Comparison of ENCODE assay signal across 9 mouse cellular contexts in the genomic region with DNA sequence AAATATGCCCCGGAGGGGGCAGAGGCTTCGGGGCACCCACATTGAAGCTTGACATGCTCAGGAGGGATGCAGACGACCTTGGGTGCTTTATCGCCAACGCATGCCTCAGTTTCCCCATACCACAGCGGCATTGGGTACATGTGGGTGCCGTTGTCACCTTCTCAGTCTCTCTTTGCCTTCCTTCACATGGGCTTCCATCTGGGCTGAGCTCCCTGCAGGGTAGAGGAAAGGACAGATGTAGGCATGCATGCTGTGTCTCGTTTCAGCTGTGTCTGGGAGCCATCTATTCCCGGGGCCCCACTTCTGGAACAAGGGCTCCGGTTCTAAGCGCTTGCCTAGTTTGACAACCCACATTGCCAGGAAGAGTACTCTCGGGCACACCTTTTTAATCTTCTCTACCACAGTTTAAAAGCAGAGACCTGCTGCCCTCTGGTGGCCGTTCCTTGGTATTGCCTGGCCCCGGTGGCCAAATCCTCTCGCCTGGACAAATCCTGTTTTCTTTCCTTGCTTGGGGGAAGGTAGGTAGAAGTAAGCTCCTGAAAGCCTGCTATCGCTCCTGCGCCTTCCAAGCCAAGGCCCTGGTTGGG. TPM values are rescaled to one million over a fixed set of nuclear protein-coding genes. Genes with fewer than 3 reads are reported as not detected.
DNase-seq lines count a peak whose midpoint lies in the region; ATAC-seq and TF ChIP-seq lines count a peak whose summit lies in the region.
"Had no signal": no experiment of that assay in that cellular context is flagged by ENCODE, and none has a peak within 500 bp of the region (broad histone marks: within the 10 kb centered on the region; RNA-seq: fewer than 3 reads in every experiment).

No protein-coding gene starts in this region.

- H3K4me2 ChIP-seq in hindbrain, postnatal 0 days (ENCODE audit: low read depth, low read length): no peak overlapping the region
- no peak overlapping the region for H3K4me2 ChIP-seq in neural tube, embryonic 14.5 days (ENCODE audit: low read depth, low read length)

- H3K27me3 ChIP-seq in MEL (ENCODE audit: control insufficient read depth in 1 of 2, insufficient read depth in 2 of 2, low read length in 2 of 2): no peaks in the 10 kb centered on the region
- no peaks in the 10 kb centered on the region for H3K27me3 ChIP-seq in cerebellum, adult 2 months (ENCODE audit: control insufficient read depth, insufficient read depth, low read length)
- no peaks in the 10 kb centered on the region for H3K27me3 ChIP-seq in hindbrain, postnatal 0 days (ENCODE audit: insufficient read depth, low read length)
- H3K27me3 ChIP-seq in neural tube, embryonic 14.5 days (ENCODE audit: control insufficient read depth, insufficient read depth, low read length): no peaks in the 10 kb centered on the region

- DNase-seq in 3134 (ENCODE audit: extremely low read depth, insufficient read length, low spot score) (peak; percentile 38), MEL (ENCODE audit: low read depth, low spot score) (peak; percentile 73)
- peak; percentile 72 to 88 for DNase-seq in cerebellum, adult 2 months
- DNase-seq in forelimb bud, embryonic 11.5 days (ENCODE audit: low read depth, low spot score): peak; percentile 78
- DNase-seq in hindbrain, postnatal 0 days (ENCODE audit: low spot score): peak; percentile 86
- peak; percentile 75 to 81 for DNase-seq in left cerebral cortex, postnatal 36 days (ENCODE audit: low spot score in 2 of 2)
- DNase-seq in thymus, postnatal 36 days: peak; percentile 63 to 70

- no peaks in the 10 kb centered on the region for H3K4me1 ChIP-seq in MEL (ENCODE audit: control insufficient read depth in 1 of 2, insufficient read depth in 2 of 2, low read length in 2 of 2)
- no peaks in the 10 kb centered on the region for H3K4me1 ChIP-seq in cerebellum, adult 2 months (ENCODE audit: control insufficient read depth, insufficient read depth, low read length)
- no peaks in the 10 kb centered on the region for H3K4me1 ChIP-seq in hindbrain, postnatal 0 days (ENCODE audit: insufficient read depth, low read length)
- H3K4me1 ChIP-seq in neural tube, embryonic 14.5 days (ENCODE audit: control insufficient read depth, insufficient read depth, low read length): peaks cover 5% of the 10 kb centered on the region; the same call in 1 of the 2 replicates

- ATAC-seq in hindbrain, postnatal 0 days: peak; percentile 53; the same call in 1 of the 2 replicates
- peak; percentile 34; the same call in 1 of the 2 replicates for ATAC-seq in neural tube, embryonic 14.5 days (ENCODE audit: low read depth)

- H3K9ac ChIP-seq in MEL (ENCODE audit: control insufficient read depth, low read depth, low read length, poor library complexity, severe bottlenecking): no peak overlapping the region
- no peak overlapping the region for H3K9ac ChIP-seq in hindbrain, postnatal 0 days (replicated peaks; ENCODE audit: low read length)
- no peak overlapping the region for H3K9ac ChIP-seq in neural tube, embryonic 14.5 days (replicated peaks; ENCODE audit: low read depth, low read length)

- peak; percentile 92 to 93 (median 93) for TF ChIP-seq CTCF in MEL (IDR thresholded peaks at IDR 0.05 in 2 of 3, conservative IDR thresholded peaks at IDR 0.05 in 1 of 3; ENCODE audit: control insufficient read depth in 1 of 3, insufficient read depth in 1 of 3, low read depth in 2 of 3, low read length in 3 of 3, poor library complexity in 1 of 3, severe bottlenecking in 1 of 3)
- peak; percentile 90 for TF ChIP-seq CTCF in cerebellum, adult 2 months (IDR thresholded peaks at IDR 0.05; ENCODE audit: borderline replicate concordance, insufficient read depth, low read depth, low read length)
- peak; percentile 97 for TF ChIP-seq CTCF in hindbrain, postnatal 0 days (IDR thresholded peaks at IDR 0.05; ENCODE audit: low read depth)

- WGBS in cerebellum, adult 2 months: 31% methylated on average over 17 of the region's 17 CpGs
- WGBS in hindbrain, postnatal 0 days: 39% methylated on average over 17 of the region's 17 CpGs
- WGBS in neural tube, embryonic 14.5 days: 38% methylated on average over 17 of the region's 17 CpGs

- no peaks in the 10 kb centered on the region for H3K79me2 ChIP-seq in MEL (ENCODE audit: control insufficient read depth, insufficient read depth, low read length, poor library complexity)

- TF ChIP-seq RAD21 in MEL (IDR thresholded peaks at IDR 0.05; ENCODE audit: low read depth, low read length): peak; percentile 86

- no peaks in the 10 kb centered on the region for H3K9me3 ChIP-seq in MEL (replicated peaks; ENCODE audit: insufficient read depth, low read length)
- no peaks in the 10 kb centered on the region for H3K9me3 ChIP-seq in hindbrain, postnatal 0 days (ENCODE audit: low read length)
- no peaks in the 10 kb centered on the region for H3K9me3 ChIP-seq in neural tube, embryonic 14.5 days (ENCODE audit: control insufficient read depth, low read length)

- intact Hi-C loops in left cerebral cortex, postnatal 36 days (cut with DNase I): loop anchor here (1.0 to 10.0 kb wide), 2 partner anchors 102 to 953 kb away; partner anchors contain the start of gene Mecr

- no peak for TF ChIP-seq EP300 in MEL (IDR thresholded peaks at IDR 0.05; ENCODE audit: low read depth in 1 of 2, low read length in 2 of 2)

- no peak overlapping the region for H3K4me3 ChIP-seq in MEL (ENCODE audit: control insufficient read depth in 1 of 2, insufficient read depth in 1 of 2, low read depth in 2 of 2, low read length in 2 of 2)
- no peak overlapping the region for H3K4me3 ChIP-seq in cerebellum, adult 2 months (replicated peaks; ENCODE audit: insufficient read depth, low read depth, low read length)
- no peak overlapping the region for H3K4me3 ChIP-seq in hindbrain, postnatal 0 days (ENCODE audit: low read length)
- H3K4me3 ChIP-seq in neural tube, embryonic 14.5 days (ENCODE audit: low read depth, low read length): no peak overlapping the region

- no peak overlapping the region for H3K27ac ChIP-seq in MEL (ENCODE audit: control insufficient read depth, low read depth, low read length)
- H3K27ac ChIP-seq in cerebellum, adult 2 months (ENCODE audit: insufficient read depth, low read length): no peak overlapping the region
- H3K27ac ChIP-seq in hindbrain, postnatal 0 days: no peak overlapping the region
- H3K27ac ChIP-seq in neural tube, embryonic 14.5 days (ENCODE audit: low read depth, low read length): no peak overlapping the region

- no peak for TF ChIP-seq POLR2A in MEL (IDR thresholded peaks at IDR 0.05; ENCODE audit: control insufficient read depth in 1 of 2, insufficient read depth in 1 of 2, low read depth in 1 of 2, low read length in 2 of 2, poor library complexity in 1 of 2)
- no peak for TF ChIP-seq POLR2A in cerebellum, adult 2 months (IDR thresholded peaks at IDR 0.05; ENCODE audit: borderline replicate concordance, insufficient read depth, low read length)

- no peaks in the 10 kb centered on the region for H3K36me3 ChIP-seq in MEL (ENCODE audit: control insufficient read depth in 1 of 2, insufficient read depth in 2 of 2, low read length in 2 of 2)
- no peaks in the 10 kb centered on the region for H3K36me3 ChIP-seq in hindbrain, postnatal 0 days (ENCODE audit: insufficient read depth, low read length)
- H3K36me3 ChIP-seq in neural tube, embryonic 14.5 days (ENCODE audit: control insufficient read depth, insufficient read depth, low read length): no peaks in the 10 kb centered on the region

TF ChIP-seq in MEL, 35 proteins besides CTCF, POLR2A, EP300 and RAD21:
- no peak for TF ChIP-seq TCF12 (IDR thresholded peaks at IDR 0.05; ENCODE audit: low read depth, low read length)
- no peak for TF ChIP-seq JUND (IDR thresholded peaks at IDR 0.05; ENCODE audit: low read depth, low read length)
- no peak for TF ChIP-seq BHLHE40 (IDR thresholded peaks at IDR 0.05; ENCODE audit: borderline replicate concordance, low read depth, low read length)
- peak; percentile 94 for TF ChIP-seq SMC3 (IDR thresholded peaks at IDR 0.05; ENCODE audit: low read depth, low read length)
- TF ChIP-seq ZC3H11A (IDR thresholded peaks at IDR 0.05; ENCODE audit: low read depth, low read length): peak; percentile 80
- no peak for TF ChIP-seq UBTF (IDR thresholded peaks at IDR 0.05; ENCODE audit: borderline replicate concordance, insufficient read depth, low read depth, low read length)
- TF ChIP-seq SIN3A (IDR thresholded peaks at IDR 0.05; ENCODE audit: low read length): no peak; the same call in 1 of the 2 replicates
- TF ChIP-seq NRF1 (IDR thresholded peaks at IDR 0.05; ENCODE audit: insufficient read depth, low read depth, low read length, poor library complexity, severe bottlenecking): no peak
- TF ChIP-seq KAT2A (conservative IDR thresholded peaks at IDR 0.05; ENCODE audit: low read depth, low read length): no peak

RNA-seq across cellular contexts. Expression of gene Laptm5, which starts 20.8 kb away (rescaled TPM):
- total RNA-seq in MEL (2012; rRNA removed): 101 and 116 TPM in 2 replicates
- polyA plus RNA-seq in MEL (2012; ENCODE audit: insufficient read depth in 1 of 2, insufficient read length in 2 of 2, low read depth in 1 of 2, low replicate concordance in 2 of 2, missing spikeins in 1 of 2): 100 to 1,000 TPM; 234 to 696 TPM
- 18.9 and 19.0 TPM in 2 replicates for polyA plus RNA-seq in cerebellum, adult 2 months (2012; rRNA removed)
- total RNA-seq in hindbrain, postnatal 0 days (2014; rRNA removed): 42.8 and 71.4 TPM in 2 replicates
- polyA plus RNA-seq in hindbrain, postnatal 0 days (2015; fragmentation: Nextera tagmentation; extraction: Ambion mirVana): 40.8 and 43.1 TPM in 2 replicates
- 10 to 100 TPM; 33.3 to 38.6 TPM for total RNA-seq in left cerebral cortex, postnatal 36 days (2021)
- 21.2 and 36.6 TPM in 2 replicates for polyA plus RNA-seq in neural tube, embryonic 14.5 days (2014; fragmentation: Nextera tagmentation; extraction: Ambion mirVana)

RNA-seq across cellular contexts. Expression of gene Matn1, which starts 52.1 kb away (rescaled TPM):
- not detected in 2 replicates for total RNA-seq in MEL (2012; rRNA removed)
- polyA plus RNA-seq in MEL (2012; ENCODE audit: insufficient read depth in 1 of 2, insufficient read length in 2 of 2, low read depth in 1 of 2, low replicate concordance in 2 of 2, missing spikeins in 1 of 2): not detected
- 0.23 and 0.33 TPM in 2 replicates for polyA plus RNA-seq in cerebellum, adult 2 months (2012; rRNA removed)
- 0.26 and 0.90 TPM in 2 replicates for total RNA-seq in hindbrain, postnatal 0 days (2014; rRNA removed)
- 0.71 and 1.2 TPM in 2 replicates for polyA plus RNA-seq in hindbrain, postnatal 0 days (2015; fragmentation: Nextera tagmentation; extraction: Ambion mirVana)
- 1 to 10 TPM; 1.4 to 1.7 TPM for total RNA-seq in left cerebral cortex, postnatal 36 days (2021)
- polyA plus RNA-seq in neural tube, embryonic 14.5 days (2014; fragmentation: Nextera tagmentation; extraction: Ambion mirVana): not detected in 2 replicates
- polyA plus RNA-seq: gonadal fat pad, adult 2 months had no signal
